Mouse (Mus musculus) embryonic facial prominence, embryonic 10.5 days (tissue): Measurements from ENCODE around the gene Slc7a15. TPM values are rescaled to one million over a fixed set of nuclear protein-coding genes. Genes with fewer than 3 reads are reported as not detected.

ENCODE experiments used
- DNase-seq: peaks from one replicate; pipeline ENCODE4 v3.0.0-alpha.2; 2017; ENCODE audit warnings: low spot score
- H3K27ac ChIP-seq: fragments of 300-500 bp; sonication (generic); replicated peaks from 2 replicates; pipeline ENCODE4 v1.5.1; 2016; ENCODE audit warnings: mild to moderate bottlenecking
- H3K27me3 ChIP-seq: fragments of 300-500 bp; sonication (generic); replicated peaks from 2 replicates; pipeline ENCODE4 v1.6.1; 2016; ENCODE audit warnings: low read depth, mild to moderate bottlenecking; ENCODE audit not compliant: poor library complexity, severe bottlenecking
- H3K36me3 ChIP-seq: fragments of 300-500 bp; sonication (generic); replicated peaks from 2 replicates; pipeline ENCODE4 v1.6.1; 2016; ENCODE audit warnings: mild to moderate bottlenecking, moderate library complexity
- H3K4me1 ChIP-seq: fragments of 300-500 bp; sonication (generic); 2 replicates; pipeline ENCODE4 v1.6.1; 2016
- H3K4me3 ChIP-seq: fragments of 300-500 bp; sonication (generic); 2 replicates; pipeline ENCODE4 v1.5.1; 2016; ENCODE audit warnings: mild to moderate bottlenecking, moderate library complexity
- H3K9me3 ChIP-seq: fragments of 300-500 bp; sonication (generic); 2 replicates; pipeline ENCODE4 v1.6.1; 2016; ENCODE audit warnings: mild to moderate bottlenecking
- WGBS: fragments of 180-500 bp; shearing (Covaris S2); methylation state at CpG from one replicate; pipeline ENCODE4 v1.1.7; 2016; 5-methylcytosine and 5-hydroxymethylcytosine counted together
- polyA plus RNA-seq: library from polyadenylated mRNA; unstranded; fragments of >200 nt; fragmentation: Nextera tagmentation; extraction: Ambion mirVana; gene quantifications from 2 replicates; pipeline ENCODE4 v1.2.1, GENCODE M21; 2016

The Slc7a15 gene
- polyA plus RNA-seq, 1 experiment from 2014 or later: not detected

DNA sequence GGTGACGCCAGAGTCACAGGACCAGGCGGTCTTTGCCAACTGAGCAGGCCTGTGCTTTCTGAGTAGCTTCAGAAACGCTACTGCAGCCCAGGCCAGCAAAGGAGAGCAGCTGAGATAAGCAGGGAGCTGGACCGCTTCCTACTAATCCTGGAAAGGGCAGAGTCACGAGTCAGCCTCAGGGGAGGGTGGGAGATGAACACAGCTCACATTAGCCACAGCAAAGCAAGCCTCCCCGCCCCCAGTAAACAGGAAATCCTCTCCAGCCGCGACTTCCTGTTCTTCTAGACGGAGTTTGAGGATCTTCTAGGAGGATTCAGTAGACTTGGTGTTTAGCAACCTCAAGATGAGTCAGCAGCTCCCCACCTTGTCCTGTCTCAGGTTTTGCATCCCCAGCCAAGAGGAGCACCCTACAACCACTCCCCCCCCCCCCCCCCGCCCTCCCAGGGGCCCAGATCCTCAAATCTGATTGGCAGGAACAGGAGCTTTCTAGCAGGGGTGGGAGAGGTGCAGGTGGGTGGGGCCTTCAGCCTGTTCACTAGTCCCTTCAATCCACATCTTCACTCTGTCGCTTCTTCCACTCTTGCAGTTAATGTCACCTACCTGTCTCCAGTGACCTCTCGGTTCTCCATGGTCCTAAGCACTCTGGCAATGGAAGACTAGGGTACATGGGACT lies 77.4 kb downstream of the Slc7a15 start:
- Histone ChIP-seq H3K9me3 (no peaks in the 10 kb centered on the region), H3K4me3 (no peak overlapping the region)
- DNase-seq: peak; percentile 43

DNA sequence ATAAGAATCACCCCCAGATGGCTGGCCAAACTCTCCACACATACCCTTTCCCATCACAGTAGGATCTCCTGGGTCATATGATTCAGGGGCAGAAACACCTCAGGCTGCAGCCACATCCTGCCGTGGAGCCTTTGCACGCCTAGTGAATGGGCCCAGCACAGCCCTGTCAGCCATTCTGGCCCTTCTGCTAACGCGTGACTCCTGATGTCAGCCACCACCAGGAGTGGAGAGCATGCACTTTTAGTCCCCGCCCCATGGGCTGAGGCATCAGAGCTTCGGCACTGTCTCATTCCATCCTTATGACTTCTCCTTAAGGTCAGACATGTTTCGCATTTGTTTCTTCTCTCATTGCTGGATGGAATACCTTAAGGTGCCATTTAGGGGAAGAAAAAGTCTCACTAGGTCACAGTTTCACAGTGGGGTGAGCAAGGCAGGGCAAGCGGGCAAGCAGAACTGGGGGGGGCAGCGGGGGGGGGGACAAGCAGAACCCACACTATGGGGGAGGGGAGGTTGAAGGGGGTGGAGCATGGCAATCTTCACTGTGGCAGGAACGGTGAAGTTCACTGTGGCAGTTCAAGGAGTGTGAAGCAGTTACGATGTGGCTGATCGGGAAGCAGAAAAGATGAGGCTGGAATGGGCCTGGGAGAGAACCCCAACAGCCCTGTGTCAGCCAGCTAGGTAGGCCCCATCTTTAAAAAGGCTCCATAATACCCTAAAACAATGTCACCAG lies 79.3 kb downstream of the Slc7a15 start:
- DNase-seq: no peak
- Histone ChIP-seq H3K36me3 (no peaks in the 10 kb centered on the region), H3K9me3 (no peaks in the 10 kb centered on the region), H3K4me1 (peaks cover 24% of the 10 kb centered on the region), H3K27ac (no peak overlapping the region), H3K4me3 (no peak overlapping the region), H3K27me3 (no peaks in the 10 kb centered on the region)
- WGBS: 62% methylated on average over 12 of the region's 12 CpGs

More for the DNA sequence above, 77.4 kb downstream of the Slc7a15 start:
- Histone ChIP-seq H3K27me3 (no peaks in the 10 kb centered on the region), H3K27ac (peak overlapping the region; percentile 63), H3K4me1 (peaks cover 24% of the 10 kb centered on the region), H3K36me3 (no peaks in the 10 kb centered on the region)
- WGBS: 46% methylated on average over 11 of the region's 12 CpGs

DNA sequence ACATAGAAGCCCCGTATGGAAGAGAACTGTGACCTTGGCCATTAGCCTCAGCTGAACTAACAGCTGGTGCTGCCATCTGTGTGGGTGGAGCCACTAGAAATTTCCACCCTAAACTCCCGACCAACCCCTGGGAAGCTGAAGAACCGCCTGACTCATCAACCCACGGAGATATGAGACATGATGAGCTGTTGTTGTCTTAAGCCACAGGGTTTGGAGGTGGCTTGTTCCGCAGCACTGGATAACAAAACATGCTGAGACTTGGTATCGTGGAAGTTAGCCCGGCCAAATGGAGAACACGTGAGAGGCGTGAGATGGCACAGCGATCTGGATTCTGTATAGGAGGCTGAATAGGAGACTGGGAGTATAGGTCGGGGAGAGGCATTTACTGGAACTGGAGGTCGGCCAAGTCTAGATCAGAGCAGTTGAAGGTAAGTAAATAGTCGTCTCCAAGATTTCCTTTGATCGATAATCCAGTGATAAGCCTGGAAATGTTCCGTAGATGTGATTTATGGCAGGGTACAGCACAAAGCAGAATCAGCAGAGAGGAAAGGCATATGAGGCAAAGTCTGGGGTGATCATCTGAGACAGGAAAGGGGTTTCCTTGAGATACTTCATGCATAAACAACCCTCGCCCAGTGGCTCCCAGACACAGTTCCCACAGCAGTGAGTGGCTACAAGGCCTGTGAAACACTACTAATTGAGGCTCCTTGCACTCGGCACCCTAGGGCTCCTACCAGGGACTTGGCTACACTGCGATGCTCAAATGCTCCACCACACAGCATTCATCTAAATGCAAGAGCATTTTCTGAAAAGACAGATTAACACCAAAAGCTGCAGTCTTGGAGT lies 87.6 kb downstream of the Slc7a15 start:
- no peaks in the 10 kb centered on the region for H3K36me3 ChIP-seq
- H3K4me1 ChIP-seq: 0 out of 2 replicates have a peak, but pooled peaks cover 9% of the 10 kb centered on the region
- no peak overlapping the region for H3K27ac ChIP-seq
- no peak for DNase-seq
- H3K4me3 ChIP-seq: no peak overlapping the region
- WGBS: 82% methylated on average over 18 of the region's 18 CpGs
- no peaks in the 10 kb centered on the region for H3K27me3 ChIP-seq
- no peaks in the 10 kb centered on the region for H3K9me3 ChIP-seq

DNA sequence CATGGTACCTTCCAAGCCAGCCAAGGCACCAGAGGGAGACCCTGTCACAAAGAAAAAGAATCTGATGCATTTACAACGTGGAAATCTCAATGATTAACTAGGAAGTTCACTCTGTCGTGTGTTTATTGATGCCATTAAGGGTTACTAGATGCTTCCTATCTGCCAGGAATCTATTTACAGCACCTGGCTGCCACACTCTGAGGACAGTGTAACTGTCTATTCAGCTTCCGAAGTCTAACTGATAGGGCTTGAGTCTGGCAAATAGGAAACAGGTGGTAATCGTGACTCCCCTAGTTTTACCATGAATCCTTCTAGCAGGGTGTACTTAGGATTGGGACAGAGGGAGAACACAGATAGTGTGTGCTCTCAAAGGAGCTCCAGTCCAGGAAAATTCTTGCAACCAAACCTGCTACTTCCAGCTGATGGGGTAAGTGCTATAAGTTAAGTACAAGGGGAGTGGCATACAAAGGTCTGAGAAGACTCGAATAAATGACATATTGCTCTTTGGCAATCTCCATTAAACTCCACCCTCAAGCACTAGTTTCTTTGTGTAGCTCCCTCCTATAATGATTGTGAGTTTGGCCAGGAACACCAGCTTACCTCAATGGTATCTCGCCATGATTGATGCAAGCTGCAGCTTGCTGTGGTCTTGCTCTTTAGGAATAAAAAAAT lies 88.4 kb downstream of the Slc7a15 start:
- Histone ChIP-seq H3K4me1 (0 out of 2 replicates have a peak, but pooled peaks cover 9% of the 10 kb centered on the region), H3K36me3 (no peaks in the 10 kb centered on the region), H3K27ac (no peak overlapping the region), H3K9me3 (no peaks in the 10 kb centered on the region), H3K27me3 (no peaks in the 10 kb centered on the region), H3K4me3 (no peak overlapping the region)
- 74% methylated on average over 6 of the region's 6 CpGs for WGBS
- DNase-seq: no peak

DNA sequence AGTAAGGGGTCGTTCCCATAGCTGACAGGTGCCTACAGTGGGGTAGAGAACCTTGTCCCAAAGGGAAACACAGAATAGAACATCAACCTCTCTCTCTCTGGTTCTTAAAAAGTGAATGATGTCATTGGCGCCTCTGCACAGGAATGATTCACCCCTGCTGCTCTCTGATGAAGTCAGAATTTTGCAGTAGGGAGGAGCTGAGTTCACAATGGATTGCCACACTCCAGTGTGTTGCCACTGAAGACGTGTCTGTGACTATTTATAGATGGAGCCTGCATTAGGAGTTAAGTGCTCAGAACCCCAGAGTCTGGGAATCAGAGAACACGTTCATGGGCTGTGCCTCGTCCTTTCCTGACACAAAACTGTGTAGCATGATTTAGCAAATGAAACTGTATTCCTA lies 89.2 kb downstream of the Slc7a15 start:
- Histone ChIP-seq H3K4me3 (no peak overlapping the region), H3K4me1 (0 out of 2 replicates have a peak, but pooled peaks cover 9% of the 10 kb centered on the region), H3K36me3 (no peaks in the 10 kb centered on the region), H3K27me3 (no peaks in the 10 kb centered on the region), H3K9me3 (no peaks in the 10 kb centered on the region), H3K27ac (no peak overlapping the region)
- WGBS: 78% methylated on average over 5 of the region's 5 CpGs
- DNase-seq: no peak

DNA sequence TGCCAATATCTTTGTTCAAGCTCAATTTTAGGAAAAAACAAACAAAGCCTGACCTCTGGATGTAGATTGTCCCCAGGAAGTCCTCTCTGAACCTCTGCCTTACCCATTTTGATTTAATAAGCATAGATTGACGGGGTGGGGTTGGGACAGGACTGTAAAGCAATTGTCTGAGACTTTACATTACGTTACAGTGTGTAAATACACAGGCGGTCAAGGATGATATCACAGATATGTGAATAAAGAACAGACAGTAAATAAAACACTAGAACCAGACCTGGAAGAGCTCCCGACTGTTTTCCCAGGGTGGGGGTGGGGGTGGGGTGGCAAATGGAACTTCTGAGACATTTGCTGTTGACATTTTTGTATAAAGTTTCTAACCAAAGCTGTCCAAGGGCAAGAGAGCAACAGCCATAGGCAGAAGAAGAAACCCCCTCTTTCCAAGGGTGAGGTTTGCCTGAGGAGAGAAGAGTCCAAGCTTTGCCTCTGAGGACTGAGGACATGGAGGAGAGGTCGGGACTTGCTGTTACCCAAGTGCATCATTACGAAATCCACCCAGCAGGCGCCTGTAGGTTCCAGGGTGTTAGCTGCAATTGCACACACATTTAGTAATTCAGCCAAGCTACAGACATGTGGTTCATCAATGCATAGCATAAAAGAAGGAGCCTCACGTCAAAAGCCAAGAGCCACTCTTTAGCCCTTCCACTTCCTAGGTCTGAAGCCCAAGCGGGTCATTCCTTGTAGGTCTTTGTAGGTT lies 91.7 kb downstream of the Slc7a15 start:
- 80% methylated on average over 9 of the region's 9 CpGs for WGBS
- Histone ChIP-seq H3K36me3 (no peaks in the 10 kb centered on the region), H3K4me3 (no peak overlapping the region), H3K27ac (no peak overlapping the region), H3K9me3 (no peaks in the 10 kb centered on the region), H3K4me1 (0 out of 2 replicates have a peak, but pooled peaks cover 9% of the 10 kb centered on the region), H3K27me3 (no peaks in the 10 kb centered on the region)
- DNase-seq: no peak

DNA sequence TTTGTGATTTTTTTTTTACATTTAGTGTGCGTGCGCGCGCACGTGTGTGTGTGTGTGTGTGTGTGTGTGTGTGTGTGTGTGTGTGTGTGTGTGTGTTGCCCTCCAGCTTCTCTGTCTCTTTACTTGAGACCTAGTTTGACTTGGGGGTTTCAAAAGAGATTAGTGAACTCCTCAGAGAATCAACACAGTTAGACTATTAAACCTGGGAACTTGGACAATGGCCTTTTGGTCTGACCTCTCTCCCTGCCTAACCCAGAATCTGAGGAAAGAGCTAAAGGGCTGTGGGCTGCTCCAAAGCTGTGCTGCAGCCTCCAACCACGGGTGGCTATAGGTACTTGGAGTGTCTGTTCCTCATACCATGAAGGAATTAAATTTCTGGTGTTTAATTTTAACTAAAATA lies 94.7 kb downstream of the Slc7a15 start:
- H3K36me3 ChIP-seq: no peaks in the 10 kb centered on the region
- H3K4me3 ChIP-seq: no peak overlapping the region
- DNase-seq: no peak
- WGBS: 84% methylated on average over 6 of the region's 6 CpGs
- no peaks in the 10 kb centered on the region for H3K9me3 ChIP-seq
- H3K4me1 ChIP-seq: peaks cover 13% of the 10 kb centered on the region
- no peaks in the 10 kb centered on the region for H3K27me3 ChIP-seq
- H3K27ac ChIP-seq: no peak overlapping the region

DNA sequence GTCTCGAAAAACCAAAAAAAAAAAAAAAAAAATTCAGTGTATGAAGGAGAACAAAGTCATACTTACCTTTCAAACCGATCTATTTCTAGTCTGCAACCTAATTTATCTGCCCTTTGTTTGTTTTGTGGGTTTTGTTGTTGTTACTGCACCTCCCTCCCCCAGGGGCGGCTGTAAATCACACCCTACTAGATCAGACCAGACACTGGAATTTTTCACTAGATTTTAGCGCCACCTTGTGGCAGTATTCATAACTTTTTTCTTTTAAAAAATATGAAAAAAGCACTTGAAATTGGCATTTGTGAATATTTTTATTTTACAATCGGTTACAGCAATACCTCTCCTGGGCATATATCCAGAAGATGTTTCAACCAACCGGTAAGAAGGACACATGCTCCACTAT lies 96.3 kb downstream of the Slc7a15 start:
- Histone ChIP-seq H3K4me3 (no peak overlapping the region), H3K27ac (no peak overlapping the region), H3K27me3 (no peaks in the 10 kb centered on the region), H3K4me1 (peaks cover 28% of the 10 kb centered on the region), H3K36me3 (no peaks in the 10 kb centered on the region), H3K9me3 (no peaks in the 10 kb centered on the region)
- DNase-seq: peak; percentile 46
- 13% methylated on average over 6 of the region's 6 CpGs for WGBS

DNA sequence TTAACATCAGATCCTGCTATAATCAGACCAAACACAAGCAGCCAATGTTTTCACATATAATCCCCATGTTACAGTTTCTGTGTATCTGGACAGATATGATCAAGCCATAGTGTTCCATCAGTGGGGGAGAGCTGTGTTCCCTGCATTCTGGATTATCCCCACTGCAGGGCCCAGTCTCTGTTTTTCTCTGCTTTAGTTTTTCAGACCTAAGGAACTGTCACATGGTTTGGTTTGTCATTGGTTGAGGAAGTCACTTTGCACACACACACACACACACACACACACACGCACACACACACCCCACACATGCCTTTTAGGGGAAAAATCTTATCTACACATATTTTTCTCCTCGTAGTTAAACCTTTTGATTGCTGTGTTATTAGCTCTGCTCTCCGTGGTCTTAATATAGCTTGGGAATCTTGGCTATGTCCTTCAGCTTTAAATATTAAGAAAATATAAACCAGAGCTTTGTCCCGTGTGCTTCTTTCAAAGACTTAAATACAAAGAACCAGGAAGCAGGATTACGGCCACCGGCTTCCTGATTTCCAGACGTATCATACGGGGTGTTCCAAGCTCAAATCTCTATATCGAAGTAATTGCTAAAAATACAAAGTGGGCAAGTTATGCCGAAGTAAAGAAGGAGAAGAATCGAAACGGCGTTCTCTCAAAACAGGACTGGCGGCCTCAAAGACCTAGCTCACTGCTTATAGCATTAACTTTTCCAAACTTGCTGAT lies 97.1 kb downstream of the Slc7a15 start:
- 89% methylated on average over 14 of the region's 14 CpGs for WGBS
- Histone ChIP-seq H3K27ac (0 out of 2 replicates have a peak overlapping the region, but pooled peaks have one; percentile 98), H3K9me3 (no peaks in the 10 kb centered on the region), H3K27me3 (no peaks in the 10 kb centered on the region), H3K36me3 (no peaks in the 10 kb centered on the region), H3K4me1 (peaks cover 36% of the 10 kb centered on the region), H3K4me3 (no peak overlapping the region)
- no peak for DNase-seq

DNA sequence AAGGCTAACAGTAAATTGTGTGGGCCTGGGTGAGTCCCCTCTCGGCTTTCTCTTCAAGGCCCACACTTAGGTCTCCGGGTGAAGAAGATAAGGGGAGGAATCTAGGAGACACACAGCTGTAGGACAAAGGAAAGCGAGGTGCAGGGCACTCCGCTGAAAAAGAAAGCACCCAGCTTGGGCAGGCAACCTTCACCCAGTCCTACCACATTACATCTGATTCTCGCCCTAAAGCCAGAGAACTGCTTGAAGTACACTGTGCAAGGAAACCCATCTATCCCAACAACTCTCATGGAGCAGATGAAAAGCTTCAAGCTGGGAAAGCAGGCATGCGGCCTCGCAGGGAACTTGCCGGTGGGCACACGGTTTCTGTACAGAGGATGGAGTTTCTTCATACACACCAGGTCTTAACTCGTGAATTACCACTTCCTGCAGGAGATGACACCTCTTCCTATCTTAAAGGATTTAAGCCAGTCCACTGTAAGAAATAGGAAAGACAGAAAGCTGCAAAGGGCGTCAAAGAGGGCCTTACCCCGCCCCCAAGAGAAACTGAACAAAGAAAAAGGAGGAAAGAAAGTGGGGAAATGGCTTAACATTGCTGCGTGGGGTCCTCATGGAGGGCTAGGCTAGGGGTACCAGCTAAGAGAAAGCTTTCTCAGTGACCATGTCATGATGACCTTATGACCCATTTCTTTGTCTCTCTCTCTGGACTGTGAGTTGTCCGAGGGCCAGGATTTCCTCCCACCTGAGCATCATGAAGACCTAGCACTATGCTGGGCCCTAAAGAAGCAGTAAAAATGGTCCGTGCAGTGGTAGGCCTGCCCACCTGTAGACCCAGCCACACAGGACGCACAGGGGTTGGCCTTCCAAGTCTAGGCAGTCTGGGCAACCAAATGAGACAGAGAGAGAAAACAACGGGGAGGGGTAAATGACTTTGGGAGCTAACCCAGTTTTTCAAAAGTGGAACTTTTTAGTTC lies 98.0 kb downstream of the Slc7a15 start:
- Histone ChIP-seq H3K27ac (peak overlapping the region; percentile 98), H3K4me3 (peak overlapping the region; percentile 75), H3K4me1 (peaks cover 44% of the 10 kb centered on the region), H3K36me3 (no peaks in the 10 kb centered on the region), H3K9me3 (no peaks in the 10 kb centered on the region), H3K27me3 (no peaks in the 10 kb centered on the region)
- 51% methylated on average over 17 of the region's 17 CpGs for WGBS
- DNase-seq: peak; percentile 40
